Mouse (Mus musculus) frontal cortex, postnatal 25 days (tissue): ENCODE measurements at regions not wholly inside any gene's neighbourhood (a gene's known extent, or its start where the extent isn't known, plus 50 kb on each side); places are given as distances from the start of the nearest gene placed in this dataset.

Experiments
- DNase-seq, 2 experiments: peaks; one replicate each; pipeline ENCODE4 v3.0.0; 2022; ENCODE audit warnings: low spot score in 2 of 2

DNA sequence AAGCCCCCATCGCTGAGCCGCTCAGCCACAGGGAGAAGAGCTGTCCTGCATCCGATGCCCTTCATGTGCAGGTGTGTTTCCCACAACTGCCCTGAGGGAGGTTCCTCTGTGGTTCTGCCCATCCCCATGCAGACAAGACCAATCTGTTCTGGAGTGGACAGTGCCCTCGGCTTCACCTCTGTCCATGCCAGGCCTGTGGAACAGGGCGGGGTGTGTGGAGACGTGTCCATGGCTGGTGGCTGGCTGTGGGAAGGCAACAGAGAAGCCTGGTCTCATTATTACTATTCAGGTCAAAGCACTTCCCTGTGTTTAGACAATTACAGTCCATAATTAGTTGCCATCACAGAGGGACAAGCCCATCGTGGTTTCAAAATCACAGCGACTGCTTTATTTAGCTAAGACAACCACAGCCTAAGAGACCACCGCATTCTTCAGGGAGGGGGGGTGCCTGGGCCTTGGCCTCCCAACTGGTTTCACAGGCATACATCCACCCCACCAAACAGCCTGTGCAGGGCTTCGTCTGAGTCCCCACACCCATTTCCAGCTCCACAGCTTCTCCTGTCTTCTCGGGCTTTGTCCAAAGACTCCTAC is 97.7 kb downstream of the Rplp1 start:
- no peak for DNase-seq

GRCm38 (mm10) chr9:61815995-61816394 is 98.3 kb downstream of the Rplp1 start:
- DNase-seq: no peak

GRCm38 (mm10) chr9:61813291-61813690 is 101.1 kb downstream of the Rplp1 start:
- no peak for DNase-seq

DNA sequence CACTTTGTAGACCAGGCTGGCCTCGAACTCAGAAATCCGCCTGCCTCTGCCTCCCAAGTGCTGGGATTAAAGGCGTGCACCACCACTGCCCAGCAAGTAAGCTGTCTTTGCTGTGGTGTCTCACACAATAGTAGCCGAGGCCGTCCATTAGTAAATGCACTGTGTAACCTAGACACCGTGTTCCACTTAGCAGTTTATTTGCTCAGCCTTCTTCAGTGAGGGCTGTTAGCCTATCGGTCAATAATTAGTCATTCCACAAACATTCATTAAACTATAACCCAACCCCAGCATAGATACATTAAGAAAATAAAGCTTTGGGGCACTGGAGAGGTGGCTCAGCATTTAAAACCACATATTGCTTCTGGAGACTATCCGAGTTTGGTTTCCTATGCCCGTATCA is 102.0 kb downstream of the Rplp1 start:
- DNase-seq: no peak

DNA sequence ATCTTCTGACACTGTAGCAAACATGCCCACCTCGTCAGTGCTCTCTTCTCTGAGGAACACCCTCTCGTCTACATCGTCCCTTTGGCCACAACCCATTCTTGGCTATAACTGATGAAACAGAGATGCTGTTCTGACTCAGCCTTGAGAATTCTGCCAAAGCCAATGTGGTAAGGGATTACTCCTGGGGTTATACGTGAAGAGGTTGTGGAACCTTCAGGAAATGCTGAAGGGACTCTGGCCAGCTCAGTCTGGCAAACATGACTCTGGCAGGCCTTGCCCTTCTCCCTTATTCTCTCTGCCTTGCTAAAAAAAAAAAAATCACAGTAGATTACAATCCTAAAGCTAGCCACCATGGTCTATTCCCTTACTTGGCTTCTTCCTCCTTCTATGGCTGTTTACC is 103.9 kb downstream of the Rplp1 start:
- DNase-seq: no peak

GRCm38 (mm10) chr9:61808351-61809225 is 105.8 kb downstream of the Rplp1 start:
- DNase-seq: no peak

GRCm38 (mm10) chr9:61805971-61806370 is 108.4 kb downstream of the Rplp1 start:
- DNase-seq: no peak

DNA sequence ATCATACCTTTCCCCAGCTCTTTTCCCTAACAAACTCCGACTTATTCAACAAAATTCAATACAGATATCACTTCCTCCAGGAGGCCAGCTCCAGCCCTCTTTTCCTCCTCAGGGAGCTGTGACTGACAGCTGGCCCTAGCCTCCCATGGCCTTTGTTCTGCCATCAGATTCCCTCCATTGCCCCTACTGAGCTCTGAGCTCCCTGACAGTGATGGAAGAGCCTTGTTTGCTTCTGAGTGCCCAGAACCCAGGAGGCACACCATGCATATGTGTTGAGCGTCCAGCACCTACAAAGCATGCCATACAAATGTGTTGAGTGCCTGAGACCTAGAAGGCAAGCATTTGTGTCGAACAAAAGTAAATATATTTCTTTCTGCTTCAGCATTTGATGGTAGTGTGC is 110.8 kb downstream of the Rplp1 start:
- no peak for DNase-seq

- DNase-seq: no peak
Observed at GRCm38 (mm10) chr9:61802694-61803093, 111.6 kb downstream of the Rplp1 start.

GRCm38 (mm10) chr9:61799535-61799934 is 114.8 kb downstream of the Rplp1 start:
- DNase-seq: no peak

GRCm38 (mm10) chr9:61795910-61796309 is 118.4 kb downstream of the Rplp1 start:
- no peak for DNase-seq

- peak; percentile 17 to 35 for DNase-seq
Observed at GRCm38 (mm10) chr9:61791435-61792064, 122.8 kb downstream of the Rplp1 start.

DNA sequence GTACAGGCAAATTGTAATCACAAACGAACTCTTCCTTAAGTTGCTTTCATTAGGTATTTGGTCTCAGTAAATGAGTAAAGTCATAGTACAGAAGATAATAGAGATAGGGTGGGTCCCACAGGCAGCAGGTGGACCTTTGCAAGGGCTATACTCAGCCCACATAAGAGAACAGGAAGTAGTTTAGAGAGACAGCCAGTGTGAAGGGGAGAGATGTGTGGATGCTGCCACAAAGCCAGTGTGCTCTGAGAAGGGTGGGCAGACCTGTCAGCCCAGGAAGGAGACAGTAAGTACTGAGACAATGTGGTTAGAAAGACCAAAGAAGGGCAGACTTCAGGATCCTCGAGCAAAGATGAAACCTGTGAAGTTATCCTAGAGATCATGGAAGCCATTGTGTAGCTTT is 123.5 kb downstream of the Rplp1 start:
- no peak for DNase-seq

DNA sequence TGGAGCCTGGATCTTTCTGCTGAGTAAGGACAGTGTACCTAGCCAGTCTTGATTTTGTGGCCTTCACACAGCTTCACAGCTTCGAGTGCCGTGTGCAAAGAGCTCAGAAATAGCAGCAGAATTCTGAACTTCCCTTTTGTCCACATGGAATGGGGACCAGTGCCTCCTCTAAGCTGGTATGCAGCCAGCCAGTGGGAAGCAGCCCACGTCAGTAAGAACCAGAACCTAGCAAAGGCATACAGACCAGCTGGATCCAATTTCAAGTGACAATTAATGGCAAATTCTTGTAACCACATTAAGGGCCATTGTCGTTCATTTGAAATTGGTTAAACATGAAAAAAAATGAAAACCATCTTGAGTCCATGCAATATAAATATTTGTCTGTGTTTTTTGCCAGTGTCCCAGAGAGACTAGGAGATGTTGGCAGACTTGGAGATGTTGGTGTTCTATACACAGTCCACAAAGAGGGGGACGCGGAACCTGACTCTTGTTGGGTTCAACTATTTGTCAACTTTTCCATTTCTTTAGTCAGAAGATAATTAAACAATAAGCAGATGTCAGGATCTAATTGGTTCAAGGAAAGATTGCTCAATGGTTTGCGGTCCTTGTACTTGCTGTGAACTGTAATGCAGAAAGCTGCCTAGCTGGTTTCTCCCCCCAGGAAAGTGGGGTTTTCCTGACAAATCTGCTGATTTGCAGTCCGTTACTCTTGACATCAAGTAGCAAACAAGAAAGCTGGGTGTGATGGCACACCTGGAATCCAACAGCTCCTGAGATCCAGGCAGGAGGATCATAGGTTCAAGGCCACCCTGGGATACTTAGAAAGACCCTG is 125.1 kb downstream of the Rplp1 start:
- DNase-seq: no peak

GRCm38 (mm10) chr9:61781469-61781868 is 132.9 kb downstream of the Rplp1 start:
- no peak for DNase-seq

GRCm38 (mm10) chr9:61780186-61780939 is 134.0 kb downstream of the Rplp1 start:
- peak in 1 of 2 experiments; percentile 30 for DNase-seq

GRCm38 (mm10) chr9:61779165-61779564 is 135.2 kb downstream of the Rplp1 start:
- DNase-seq: no peak

DNA sequence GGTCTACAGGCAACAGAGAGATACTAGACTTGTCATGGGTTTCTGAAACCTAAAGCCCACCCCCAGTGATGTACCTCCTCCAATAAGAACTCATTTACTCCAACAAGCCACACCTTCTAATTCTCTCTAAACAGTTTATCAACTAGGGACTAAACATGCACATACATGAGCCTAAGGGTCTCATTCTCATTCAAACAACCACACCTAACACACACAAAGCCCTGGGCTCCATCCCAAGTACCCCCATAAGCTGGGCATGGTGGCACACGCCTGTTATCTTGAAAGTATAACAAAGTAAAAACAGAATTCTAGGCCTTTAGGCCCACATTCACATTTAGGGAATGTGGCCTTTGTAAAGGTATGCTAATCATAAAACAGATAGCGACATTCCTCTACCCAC is 137.9 kb downstream of the Rplp1 start:
- no peak for DNase-seq

DNA sequence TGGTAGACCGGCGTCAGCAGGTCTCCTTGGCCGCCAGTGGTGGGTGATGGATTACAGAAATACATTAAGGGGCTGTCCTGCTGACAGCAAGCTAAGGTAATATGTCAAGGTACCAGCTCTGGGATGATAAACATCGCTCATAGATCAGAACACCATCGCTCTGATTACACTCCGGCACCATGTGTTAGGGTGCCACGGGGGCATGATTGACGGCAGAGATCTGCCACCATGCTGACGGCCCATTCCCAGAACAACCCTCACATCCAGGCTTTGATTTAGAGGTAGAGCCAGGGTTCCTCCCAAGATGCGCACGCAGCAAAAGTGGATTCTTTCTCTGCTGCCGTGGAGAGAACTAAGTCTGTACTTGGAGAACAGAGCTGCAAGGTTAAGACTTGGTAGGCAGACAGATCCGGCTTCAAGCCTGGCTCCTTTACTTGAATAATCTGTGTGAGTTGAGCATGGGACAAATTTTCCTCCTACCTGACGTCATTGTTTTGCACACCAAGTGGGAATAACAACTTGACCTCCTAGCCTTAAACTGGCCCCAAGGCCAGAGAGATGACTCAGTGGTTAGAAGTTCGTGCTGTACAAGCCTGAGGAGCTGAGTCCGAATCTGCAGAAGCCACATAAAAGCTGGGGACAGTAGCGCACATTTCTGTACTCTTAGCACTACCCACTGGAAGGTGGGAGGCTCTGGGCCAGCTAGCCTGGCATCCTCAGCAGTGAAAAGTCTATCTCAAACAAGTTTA is 144.0 kb downstream of the Rplp1 start:
- DNase-seq: no peak

- no peak for DNase-seq
Observed at GRCm38 (mm10) chr9:61766187-61766586, 148.2 kb downstream of the Rplp1 start.

GRCm38 (mm10) chr9:61765366-61765765 is 149.0 kb downstream of the Rplp1 start:
- no peak for DNase-seq
